Mouse (Mus musculus): ENCODE results near the gene Gorasp1.
A peak's percentile ranks its signal among the peaks of the same experiment; 100 is the strongest.

The Gorasp1 gene

DNA sequence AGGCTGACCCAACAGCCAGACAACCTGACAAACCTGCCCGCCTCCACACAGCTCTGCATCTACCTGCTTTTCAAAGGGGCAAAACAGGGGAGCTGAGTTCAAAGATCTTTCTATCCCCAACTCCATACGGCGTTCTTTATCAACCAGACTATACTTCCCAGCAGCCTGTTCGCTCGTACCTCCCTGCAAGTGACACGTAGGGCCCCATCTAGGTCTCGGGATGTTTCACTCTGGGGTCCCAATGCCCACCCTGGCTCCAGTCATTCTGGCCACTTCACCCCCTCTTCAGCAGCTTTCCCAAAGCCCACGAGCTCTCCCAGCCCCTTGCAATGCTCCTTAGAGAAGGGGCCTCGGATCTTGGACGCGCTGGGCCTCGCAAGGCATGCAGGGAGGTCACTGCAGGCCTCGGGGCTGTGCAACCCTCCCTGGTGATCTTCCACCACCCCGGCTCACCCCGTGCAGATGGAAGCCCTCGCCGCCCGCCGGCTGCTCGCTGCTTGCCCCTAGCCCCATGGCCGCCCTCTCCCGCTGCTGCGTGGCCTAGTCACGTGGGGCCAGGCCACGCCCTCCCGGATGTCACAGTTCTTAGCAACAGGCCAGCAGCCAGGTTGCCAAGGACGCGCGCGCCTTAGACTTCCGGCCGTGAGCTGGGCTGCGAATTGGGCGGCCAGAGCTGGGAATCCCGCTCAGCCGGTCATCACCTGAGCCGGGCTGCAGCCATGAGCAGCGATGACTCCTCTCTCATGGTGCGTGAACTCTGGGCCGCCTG is at the start of gene Gorasp1, which contains the start of gene Ttc21a:
Gene Gorasp1, minus strand, starts transcription at position 561 of the 769 bp plus-strand sequence.
Gene Ttc21a, plus strand, starts transcription at position 602 of the 769 bp plus-strand sequence.
- DNase-seq: peak; percentile 98

DNA sequence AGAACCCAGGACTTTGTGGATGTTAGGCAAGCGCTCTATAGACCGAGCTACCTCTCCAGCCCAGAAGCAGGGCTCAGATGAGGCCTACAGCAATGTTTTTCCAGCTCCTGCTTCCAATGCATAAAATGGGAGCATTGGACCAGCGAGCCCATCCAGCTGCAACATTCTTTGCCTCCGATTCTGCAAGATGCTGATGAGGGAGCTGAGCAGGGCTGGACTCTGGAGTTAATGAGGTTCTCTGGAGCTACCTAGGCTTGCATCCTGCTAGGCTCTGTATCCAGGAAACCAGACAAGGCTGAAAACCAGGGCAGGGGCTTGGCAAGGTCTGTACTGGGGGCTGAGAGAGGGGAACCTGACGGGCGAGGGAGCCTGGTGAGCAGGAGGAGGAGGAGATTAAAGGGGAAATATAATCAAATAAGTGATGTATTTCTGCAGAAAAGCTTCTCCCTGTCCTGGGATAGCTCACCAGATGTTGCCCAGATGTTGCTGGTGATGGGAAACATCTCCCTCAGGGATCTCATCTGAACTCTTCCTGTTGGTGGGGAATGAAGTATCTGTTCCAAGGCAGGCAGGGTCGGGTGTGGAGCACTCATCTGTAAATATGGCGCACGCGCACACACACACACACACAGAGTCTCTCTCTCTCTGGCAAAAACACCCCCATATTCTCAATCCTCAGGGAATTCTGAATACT is 48.7 kb upstream of the Gorasp1 start:
- DNase-seq: no peak

DNA sequence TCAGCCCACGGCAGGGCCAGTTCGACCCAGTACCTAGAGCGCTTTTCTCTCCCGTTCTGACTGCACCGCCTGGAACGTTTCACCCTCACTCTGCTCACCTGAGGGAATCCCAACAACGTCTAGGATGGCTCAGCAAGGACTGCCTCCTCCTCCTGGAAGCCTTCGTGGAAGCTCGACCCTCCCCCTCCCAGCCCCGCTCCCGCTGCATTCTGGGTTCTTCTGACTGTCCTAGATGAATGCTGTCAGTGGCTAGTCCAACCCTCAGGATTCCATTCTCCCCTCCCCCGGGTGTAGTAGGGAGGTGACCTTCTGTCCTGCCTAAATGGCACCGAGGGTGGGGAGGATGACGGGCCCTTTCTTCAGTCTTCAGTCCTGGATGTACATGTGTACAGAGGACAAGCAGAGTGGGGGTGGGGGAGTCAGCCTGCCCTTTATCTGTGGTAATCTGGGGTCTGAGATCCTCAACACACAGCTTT is 47.2 kb upstream of the Gorasp1 start, which contains the start of gene Csrnp1:
Gene Csrnp1, minus strand, starts transcription at position 123 of the 476 bp plus-strand sequence.
- DNase-seq: no peak

DNA sequence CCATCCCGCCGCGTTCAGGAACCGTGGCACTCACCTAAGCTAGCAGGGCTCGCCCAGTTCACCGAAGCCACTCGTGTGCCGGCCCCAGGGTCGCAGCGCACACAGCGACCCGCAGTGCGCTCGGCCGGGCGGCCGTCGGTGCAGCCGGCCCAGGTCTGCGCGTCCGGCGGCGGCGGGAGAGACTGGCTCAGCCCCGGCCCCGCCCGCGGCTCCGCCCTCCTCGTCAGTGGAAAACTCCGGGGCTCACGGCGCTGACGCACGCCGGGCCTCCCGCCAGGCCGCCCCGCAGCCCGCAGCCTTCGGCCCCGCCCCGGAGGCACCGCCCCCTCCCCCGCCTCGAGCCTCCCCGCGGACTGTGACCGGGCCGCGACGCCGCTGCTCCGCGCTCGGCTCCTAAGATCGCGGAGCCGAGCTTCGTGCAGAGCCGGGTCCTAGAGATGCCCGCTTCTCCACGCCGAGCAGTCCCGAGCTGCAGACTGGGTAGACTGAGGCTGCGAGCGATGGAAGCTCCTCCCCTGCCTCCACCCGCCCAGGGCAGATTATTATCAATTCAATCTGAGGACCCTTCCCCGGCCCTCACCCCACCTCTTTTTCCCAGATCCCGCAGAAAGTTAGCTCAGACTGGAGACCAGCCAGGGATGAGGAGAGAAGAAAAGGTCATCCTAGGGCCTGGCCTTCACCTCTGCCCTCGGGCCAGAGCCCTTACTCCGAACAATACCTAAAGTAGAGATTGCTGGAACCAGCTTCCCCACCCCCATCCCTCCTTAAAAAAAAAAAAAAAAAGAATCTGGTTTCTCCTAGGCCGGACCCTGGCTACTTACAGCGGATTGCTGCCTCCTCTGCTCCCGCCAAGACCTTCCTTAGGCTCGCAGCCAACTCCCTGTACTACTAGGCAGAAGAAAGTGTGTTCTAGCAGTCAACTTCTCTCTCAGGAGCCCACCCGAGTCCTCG is 46.5 kb upstream of the Gorasp1 start:
- DNase-seq: peak; percentile 95

DNA sequence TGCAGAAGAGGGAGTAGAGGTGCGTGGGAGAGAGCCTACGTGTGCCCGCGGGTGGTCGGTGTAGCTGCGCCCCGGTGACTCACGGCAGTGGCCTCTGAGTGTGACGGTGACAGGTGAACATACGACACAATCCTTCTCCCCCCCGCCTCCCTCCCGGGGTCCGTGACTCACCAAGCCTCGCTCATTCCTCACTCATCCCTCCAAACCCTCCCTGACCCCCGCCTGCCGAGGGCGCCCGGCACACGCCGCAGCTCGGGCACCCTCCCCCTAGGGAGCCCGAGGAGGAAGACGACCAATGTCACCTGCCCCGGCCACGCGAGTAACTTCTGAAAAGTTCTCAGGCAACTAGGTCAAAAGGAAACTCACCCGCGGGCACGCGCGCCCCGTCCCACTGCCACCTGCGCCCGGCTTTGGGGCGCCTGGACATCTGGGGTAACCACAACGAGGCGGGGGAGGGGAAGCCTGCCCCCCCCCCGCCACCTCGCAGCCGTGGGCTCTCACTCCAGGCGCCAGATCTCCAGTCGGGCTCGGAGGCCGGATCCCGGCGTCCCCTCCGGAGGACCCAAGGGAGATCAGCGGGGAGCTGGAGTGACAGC is 45.7 kb upstream of the Gorasp1 start:
- peak; percentile 80 for DNase-seq

DNA sequence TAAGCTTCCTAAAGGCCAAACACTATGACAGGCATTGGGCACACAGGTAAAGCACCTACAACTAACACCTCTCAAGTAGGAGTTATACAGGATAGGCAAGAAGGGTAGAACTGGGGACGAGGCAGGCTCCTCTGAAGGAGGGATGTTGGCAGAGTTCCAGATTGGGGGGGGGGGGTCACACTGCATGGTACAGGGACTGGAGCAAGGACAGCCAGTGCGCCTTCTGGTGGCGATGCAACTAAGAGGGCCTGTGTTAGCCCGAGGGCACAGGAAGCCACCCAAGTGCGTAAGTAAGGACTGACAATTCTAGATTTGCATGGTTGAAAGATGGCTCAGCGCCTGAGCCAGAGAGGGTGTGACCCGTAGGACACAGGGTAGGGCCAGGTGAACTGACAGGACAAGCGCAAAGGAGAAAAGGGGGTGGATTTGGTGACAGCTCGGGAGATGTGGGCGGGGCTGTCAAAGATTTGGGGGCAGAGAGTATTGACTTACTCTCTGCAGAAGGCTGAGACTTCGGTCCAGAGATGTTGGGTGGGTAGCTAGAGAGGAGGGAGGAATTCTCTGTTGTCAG is 45.0 kb upstream of the Gorasp1 start:
- peak; percentile 89 for DNase-seq

DNA sequence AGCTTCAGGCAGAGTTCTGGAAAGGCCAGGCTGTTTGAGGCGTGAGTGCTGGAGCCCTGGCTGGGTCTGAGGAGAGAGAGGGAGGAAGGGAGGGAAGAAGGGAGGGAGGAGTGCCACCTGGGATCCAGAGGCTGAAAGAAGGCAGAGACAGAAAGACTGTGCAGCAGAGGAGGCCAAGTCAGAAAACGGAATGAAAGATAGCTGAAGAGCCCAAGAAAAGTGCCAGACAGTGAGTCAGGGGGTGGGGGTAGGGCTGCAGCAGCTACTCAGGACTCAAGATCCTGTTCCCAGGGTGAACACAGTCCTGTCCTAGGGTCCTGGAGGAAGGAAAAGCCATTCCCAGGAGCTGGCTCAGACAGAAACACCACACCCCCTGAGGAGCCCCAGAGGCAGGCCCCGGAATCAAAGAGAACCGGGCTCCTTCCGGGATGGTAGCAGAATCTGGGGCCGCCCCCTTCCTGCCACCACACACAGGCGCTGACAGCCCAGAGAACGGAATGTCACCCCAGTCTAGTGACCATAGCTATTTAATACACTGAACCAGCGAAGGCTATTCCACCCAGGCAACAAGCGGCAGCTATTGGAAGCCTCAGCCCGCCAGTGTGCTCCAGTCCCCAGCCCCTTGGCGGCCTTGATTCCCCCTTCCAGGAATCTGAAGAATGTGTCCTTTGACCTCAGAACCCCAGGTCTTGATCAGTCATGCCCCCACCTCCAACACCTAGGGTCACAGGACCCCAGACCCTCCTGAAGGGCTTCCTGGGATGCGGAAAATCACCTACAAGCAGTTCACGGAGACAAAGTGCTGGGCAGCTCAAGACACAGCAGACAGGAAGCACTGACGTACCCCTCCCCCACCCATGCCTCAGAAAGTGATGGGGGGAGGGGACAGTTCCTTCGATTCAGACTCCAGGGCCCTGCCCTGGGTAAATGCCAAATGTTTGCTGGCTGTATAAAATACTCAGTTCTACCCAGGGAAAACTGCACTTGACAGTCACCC is 44.1 kb upstream of the Gorasp1 start:
- DNase-seq: peak; percentile 93

DNA sequence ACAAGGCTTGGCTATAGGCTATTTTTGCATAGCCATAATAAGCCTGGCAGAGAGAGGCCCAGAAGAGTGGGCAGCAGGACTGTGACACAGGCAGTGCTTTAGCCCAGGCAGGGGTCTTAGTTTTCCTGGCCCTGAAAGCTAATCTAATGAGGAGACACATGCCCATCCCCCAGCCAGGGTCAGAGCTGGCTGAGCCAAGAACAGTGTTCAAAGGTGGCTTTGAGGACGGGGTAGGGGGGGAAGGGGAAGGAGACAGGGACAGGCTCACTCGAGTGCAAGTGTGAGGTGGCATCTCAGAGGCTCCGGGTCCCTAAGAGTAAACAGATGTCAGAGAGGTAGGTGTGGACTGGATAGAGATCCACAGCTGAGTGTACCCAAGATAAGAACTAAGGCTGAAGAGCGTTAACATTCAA is 43.4 kb upstream of the Gorasp1 start:
- DNase-seq: no peak

DNA sequence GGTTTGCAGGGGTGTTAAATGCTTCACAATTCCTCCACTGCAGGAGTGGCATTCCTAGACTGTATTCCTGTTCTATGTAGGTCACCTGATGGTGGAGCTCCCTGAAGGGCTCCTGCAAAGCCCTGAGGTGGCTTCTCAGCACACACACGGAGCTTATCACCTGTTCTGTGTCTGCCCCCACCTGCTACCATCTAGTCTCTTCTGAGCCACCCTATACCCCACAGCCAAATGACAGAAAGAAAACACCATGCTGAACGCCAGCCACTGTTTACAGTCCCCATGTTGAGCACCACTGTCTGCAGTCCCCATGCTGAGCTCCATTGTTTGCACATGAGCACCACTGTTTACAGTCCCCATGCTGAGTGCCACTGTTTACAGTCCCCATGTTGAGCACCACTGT is 42.4 kb upstream of the Gorasp1 start:
- peak; percentile 0 for DNase-seq

DNA sequence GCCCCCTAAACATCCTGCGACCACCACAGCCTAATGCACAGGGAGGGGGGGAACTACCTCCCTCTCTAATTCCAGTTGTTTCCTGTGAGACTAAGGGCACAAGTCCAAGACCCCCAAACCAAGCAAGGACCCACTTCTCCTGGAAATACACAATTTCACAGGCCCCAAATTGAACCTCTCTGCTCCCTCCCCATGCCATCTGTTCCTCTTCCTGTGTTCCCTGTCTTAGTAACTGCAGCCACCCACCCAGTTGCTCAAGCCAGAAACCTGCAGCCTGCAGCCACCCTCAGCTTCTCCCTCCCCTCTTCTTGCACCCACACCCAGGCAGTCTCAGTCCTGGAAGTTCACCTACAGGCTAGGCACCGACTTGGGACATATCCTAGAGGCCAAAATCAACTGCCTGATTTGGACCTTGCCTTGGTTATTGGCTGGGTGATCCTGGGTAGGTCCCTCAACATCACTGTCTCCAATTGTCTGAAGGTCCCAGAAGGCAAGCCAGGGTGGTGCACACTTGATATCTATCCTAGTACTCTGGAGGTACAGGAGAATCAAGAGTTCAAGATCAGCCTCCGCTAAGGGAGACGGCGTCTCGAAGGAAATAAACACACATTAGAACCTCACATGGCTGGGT is 41.6 kb upstream of the Gorasp1 start:
- peak; percentile 45 for DNase-seq

DNA sequence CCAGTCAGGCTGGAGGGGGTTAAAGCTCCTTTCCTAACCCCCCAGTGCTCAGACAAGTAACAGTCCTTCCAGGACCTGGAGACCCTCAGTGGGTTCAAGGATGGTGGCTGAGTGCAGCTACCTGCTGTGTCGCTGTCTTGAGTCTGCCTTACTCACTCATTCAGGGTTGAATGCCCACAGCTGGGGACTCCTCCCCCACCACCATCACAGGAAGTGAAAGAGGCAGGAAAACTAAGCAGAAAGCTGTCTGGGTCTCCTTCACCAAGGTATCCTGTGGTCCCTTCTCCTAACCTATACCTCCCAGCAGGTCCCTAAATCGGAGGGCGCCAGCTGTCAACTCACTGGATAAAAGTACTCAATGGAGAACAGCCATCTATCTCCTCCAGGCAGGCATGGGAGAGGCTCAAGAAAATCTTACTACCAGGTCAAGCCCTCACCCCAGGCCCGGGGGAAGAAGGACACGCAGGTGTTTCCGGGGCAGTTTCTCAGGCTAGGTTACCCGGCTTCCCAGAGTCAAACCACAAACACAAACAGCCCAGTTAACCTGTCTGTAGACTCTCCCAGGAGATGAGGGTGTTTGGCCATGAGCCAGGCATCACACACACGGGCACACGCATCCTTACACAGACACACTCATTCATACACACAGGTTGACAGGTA is 40.9 kb upstream of the Gorasp1 start:
- DNase-seq: peak; percentile 45

DNA sequence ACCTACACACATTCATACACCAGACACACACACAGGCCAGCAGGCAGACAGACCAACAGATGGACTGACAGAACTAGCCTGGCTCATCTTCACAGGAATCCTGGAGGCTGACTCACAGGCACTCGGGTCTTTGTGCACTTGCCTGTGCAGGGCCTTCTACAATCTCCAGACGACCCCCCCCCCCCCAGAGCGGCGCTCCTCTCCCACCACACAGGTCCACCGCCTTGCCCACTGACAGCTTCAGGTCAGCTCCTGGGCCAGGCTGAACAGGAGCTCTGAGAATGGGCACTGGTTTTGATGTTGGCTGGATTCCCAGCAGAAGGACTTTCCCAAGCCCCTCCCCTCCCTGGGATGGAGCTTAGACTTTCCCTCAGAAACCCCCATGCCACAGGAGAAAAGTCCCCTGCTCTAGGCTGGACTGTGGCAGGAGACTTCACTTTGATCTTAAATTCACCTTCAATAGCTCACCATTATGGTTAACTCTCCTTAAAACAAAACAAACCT is 40.2 kb upstream of the Gorasp1 start:
- DNase-seq: peak; percentile 45

DNA sequence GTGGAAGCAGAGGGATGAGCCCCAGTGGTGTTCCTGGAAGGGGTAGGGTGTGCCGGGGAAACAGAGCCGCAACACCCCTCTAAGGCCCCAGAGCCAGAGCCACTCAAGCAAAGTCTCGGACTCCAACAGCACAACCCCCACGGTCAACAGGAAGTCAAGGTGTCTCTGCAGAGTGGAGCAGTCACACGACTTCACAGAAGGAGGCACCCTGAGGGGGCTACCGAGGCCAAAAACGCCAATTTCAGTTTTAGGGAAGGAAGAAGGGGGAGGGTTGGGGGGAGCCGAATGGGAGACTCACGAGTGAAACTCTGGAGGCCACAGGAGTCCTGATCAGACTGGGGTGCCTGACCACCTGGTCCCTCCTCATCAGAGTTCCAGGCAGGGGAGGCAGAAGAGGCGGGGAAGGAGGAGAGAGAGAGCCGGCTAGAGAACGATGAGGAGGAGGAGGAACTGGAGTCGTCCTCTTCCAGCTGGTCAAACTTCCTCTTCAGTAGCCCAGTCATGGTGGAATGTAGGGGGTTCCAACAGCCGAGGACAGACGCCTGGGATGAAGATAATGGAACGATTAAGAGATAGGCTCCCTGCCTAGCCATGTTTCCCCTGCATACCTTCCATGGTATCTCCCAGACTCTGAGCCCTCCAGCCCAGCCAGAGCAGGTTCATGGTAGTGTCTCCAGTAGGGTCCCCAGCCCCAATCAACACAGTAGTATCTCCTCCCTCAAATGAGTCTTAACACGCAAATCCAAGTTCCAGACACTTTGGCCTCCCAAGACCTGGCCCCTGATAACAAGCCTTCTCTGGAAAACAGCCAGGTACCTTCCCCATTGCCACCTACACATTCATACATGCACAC is 39.6 kb upstream of the Gorasp1 start:
- peak; percentile 39 for DNase-seq

DNA sequence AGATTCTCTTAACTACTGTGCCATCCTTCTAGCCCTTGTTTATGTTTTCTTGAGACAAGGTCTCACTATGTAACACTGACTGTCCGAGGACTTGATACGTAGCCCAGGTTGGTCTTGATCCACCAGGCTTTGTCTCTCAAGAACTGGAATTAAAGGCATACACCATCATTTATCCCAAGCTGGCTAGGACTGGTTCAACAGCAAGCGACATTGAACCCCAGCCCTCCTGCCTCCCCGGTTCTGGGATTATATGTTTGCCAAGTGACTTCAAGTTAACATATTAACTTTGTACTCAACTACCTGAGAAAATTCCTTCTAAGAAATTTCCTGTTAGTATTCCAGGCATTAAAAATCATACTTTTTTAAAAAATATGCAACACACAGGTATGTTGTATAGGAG is 37.9 kb upstream of the Gorasp1 start:
- no peak for DNase-seq

DNA sequence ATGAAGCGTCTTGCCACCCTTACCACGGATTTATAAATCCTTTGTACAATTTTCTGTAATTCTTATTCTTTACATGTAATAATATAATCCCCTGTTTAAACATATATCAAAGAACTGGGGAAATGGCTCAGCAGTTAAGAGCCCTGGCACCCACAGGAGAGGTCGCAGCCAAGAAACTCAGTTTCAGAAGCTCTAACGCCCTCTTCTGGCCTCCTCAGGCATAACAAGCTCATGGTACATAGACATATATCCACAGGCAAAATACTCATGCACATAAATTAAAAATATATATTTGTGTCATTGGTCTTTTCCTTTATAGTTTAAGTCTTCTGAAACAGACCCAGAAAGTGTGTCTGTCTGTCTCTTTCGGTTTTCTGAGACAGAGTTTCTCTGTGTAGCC is 37.2 kb upstream of the Gorasp1 start:
- DNase-seq: no peak

DNA sequence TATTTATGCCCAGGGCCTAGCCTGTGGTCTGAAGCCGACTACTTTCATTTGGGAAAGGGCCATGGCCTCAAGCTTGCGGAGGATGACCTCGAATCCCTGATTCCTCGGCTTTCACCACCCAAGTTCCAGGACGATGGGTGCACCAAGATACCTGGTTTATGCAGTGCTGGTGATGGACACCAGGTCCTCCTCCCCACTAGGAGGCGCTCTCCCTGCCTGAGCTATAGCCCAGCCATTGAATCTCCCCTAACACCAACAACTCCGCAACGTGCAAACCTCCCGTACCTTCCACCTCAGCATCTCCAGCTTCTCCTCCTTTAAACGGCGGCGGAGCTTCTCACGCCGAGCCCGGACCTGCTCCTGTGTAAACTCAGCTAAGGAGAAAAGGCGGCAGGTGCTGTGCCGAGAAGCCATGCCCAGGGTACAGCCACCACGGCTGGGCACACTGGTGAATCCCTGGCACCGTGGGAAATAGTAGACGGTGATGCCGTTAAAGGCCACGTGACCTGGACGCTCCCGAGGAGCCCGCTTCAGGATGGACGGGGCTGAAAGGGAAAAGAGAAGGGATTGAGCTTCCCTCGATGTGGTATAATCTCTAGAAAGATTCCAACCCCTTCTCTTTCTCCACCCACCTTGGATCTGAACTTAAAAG is 36.6 kb upstream of the Gorasp1 start:
- peak; percentile 34 for DNase-seq

DNA sequence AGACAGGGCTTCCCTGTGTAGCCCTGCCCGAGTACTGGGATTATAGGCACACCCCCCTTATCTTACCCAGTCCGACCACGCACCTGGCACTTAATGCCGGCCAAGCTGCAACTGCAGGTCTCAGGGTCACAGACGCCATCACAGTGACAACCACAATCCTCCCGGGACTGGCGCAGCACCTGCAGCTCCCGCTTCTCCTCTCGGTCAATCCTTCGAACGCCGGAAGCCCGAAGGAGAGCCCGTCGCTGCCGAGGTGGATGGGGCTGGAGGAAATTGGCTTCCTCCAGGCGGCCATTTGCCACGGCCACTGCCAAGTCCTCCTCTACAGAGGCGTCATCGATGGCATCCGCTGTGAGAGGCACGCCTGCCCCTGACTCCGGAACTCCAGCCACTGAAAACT is 35.9 kb upstream of the Gorasp1 start:
- DNase-seq: no peak

DNA sequence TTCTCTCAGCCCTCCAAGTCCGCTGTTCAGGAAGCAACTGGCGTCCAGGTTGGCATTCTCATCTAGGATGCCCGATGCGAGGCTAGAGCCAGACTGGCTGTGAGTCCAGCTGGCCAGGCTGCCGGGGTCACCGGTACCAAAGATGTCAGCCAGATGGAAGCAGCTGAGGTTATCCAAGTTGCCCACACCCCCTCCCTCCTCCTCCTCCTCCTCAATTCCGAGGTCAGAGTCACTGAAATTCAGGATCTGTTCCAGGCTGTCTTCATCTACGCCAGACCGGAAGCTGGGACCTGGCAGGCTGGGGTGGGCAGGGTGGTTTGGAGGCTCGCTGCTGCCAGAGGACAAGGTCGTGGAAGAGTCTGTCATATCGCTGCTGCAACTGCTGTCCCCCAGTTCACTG is 35.2 kb upstream of the Gorasp1 start:
- DNase-seq: peak; percentile 24
